Mouse (Mus musculus) heart, embryonic 11.5 days (tissue): ENCODE measurements around the gene Nectin1. TPM values are rescaled to one million over a fixed set of nuclear protein-coding genes. Genes with fewer than 3 reads are reported as not detected.

ENCODE experiments used
- ATAC-seq: fragments of 200-750 bp; cut with Nextera tagmentation; replicated peaks from 2 replicates; pipeline ENCODE4 v1.8.0; 2017; ENCODE audit warnings: moderate library complexity; ENCODE audit not compliant: insufficient number of reproducible peaks, low FRiP score, low TSS enrichment
- H3K27ac ChIP-seq: fragments of 300-500 bp; sonication (generic); 2 replicates; pipeline ENCODE4 v1.5.1; 2014; ENCODE audit warnings: mild to moderate bottlenecking, low read depth, low read length
- H3K27me3 ChIP-seq: fragments of 300-500 bp; sonication (generic); 2 replicates; pipeline ENCODE4 v1.6.1; 2014; ENCODE audit warnings: mild to moderate bottlenecking, low read length, mixed read lengths; ENCODE audit not compliant: control insufficient read depth, insufficient read depth
- H3K36me3 ChIP-seq: fragments of 300-500 bp; sonication (generic); 2 replicates; pipeline ENCODE4 v1.6.1; 2014; ENCODE audit warnings: mild to moderate bottlenecking, low read length, moderate library complexity, mixed read lengths; ENCODE audit not compliant: control insufficient read depth, insufficient read depth
- H3K4me1 ChIP-seq: fragments of 300-500 bp; sonication (generic); 2 replicates; pipeline ENCODE4 v1.6.1; 2014; ENCODE audit warnings: low read length; ENCODE audit not compliant: control insufficient read depth, insufficient read depth
- H3K4me2 ChIP-seq: fragments of 300-500 bp; sonication (generic); 2 replicates; pipeline ENCODE4 v1.6.1; 2014; ENCODE audit warnings: mild to moderate bottlenecking, moderate library complexity
- H3K4me3 ChIP-seq: fragments of 300-500 bp; sonication (generic); 2 replicates; pipeline ENCODE4 v1.5.1; 2014; ENCODE audit warnings: low read depth, low read length
- H3K9ac ChIP-seq: fragments of 300-500 bp; sonication (generic); 2 replicates; pipeline ENCODE4 v1.6.1; 2014; ENCODE audit warnings: mild to moderate bottlenecking, low read depth, low read length, moderate library complexity
- H3K9me3 ChIP-seq: fragments of 300-500 bp; sonication (generic); replicated peaks from 2 replicates; pipeline ENCODE4 v1.6.1; 2016; ENCODE audit warnings: low read length; ENCODE audit not compliant: control insufficient read depth
- WGBS: fragments of 180-500 bp; shearing (Covaris S2); extraction: QIAGEN DNeasy Blood & Tissue Kit; methylation state at CpG from one replicate; pipeline ENCODE4 v1.1.7; 2014; ENCODE audit not compliant: insufficient replicate concordance; 5-methylcytosine and 5-hydroxymethylcytosine counted together
- polyA plus RNA-seq: library from polyadenylated mRNA; unstranded; fragments of >200 nt; fragmentation: Nextera tagmentation; extraction: Ambion mirVana; gene quantifications from 2 replicates; pipeline ENCODE4 v1.2.1, GENCODE M21; 2014

Gene Nectin1
- polyA plus RNA-seq, 1 experiment from 2014 or later: 2.4 TPM

- no peak for ATAC-seq
- no peak overlapping the region for H3K4me2 ChIP-seq
- H3K27ac ChIP-seq: no peak overlapping the region
- no peaks in the 10 kb centered on the region for H3K9me3 ChIP-seq
- no peaks in the 10 kb centered on the region; the same call in 1 of the 2 replicates for H3K36me3 ChIP-seq
- H3K27me3 ChIP-seq: no peaks in the 10 kb centered on the region
- WGBS: 53% methylated on average over 3 of the region's 3 CpGs
- no peak overlapping the region for H3K4me3 ChIP-seq
- no peak overlapping the region for H3K9ac ChIP-seq
- H3K4me1 ChIP-seq: 0 out of 2 replicates have a peak, but pooled peaks cover 4% of the 10 kb centered on the region
These were observed 49.6 kb downstream of the Nectin1 start for GRCm38 (mm10) chr9:43793411-43793810.

GRCm38 (mm10) chr9:43796031-43796430, 52.2 kb downstream of the Nectin1 start:
- Histone ChIP-seq H3K36me3 (no peaks in the 10 kb centered on the region; the same call in 1 of the 2 replicates), H3K27me3 (no peaks in the 10 kb centered on the region), H3K9me3 (no peaks in the 10 kb centered on the region), H3K4me1 (0 out of 2 replicates have a peak, but pooled peaks cover 4% of the 10 kb centered on the region), H3K9ac (no peak overlapping the region), H3K27ac (no peak overlapping the region), H3K4me3 (no peak overlapping the region), H3K4me2 (no peak overlapping the region)
- ATAC-seq: no peak
- 64% methylated on average over 3 of the region's 3 CpGs for WGBS

GRCm38 (mm10) chr9:43796841-43797740, 53.3 kb downstream of the Nectin1 start:
- H3K36me3 ChIP-seq: no peaks in the 10 kb centered on the region; the same call in 1 of the 2 replicates
- no peak overlapping the region for H3K4me3 ChIP-seq
- no peaks in the 10 kb centered on the region for H3K27me3 ChIP-seq
- no peaks in the 10 kb centered on the region for H3K9me3 ChIP-seq
- no peak overlapping the region for H3K4me2 ChIP-seq
- no peak overlapping the region for H3K27ac ChIP-seq
- H3K4me1 ChIP-seq: 0 out of 2 replicates have a peak, but pooled peaks cover 4% of the 10 kb centered on the region
- no peak for ATAC-seq
- H3K9ac ChIP-seq: no peak overlapping the region
- 69% methylated on average over 11 of the region's 11 CpGs for WGBS

- no peak overlapping the region for H3K27ac ChIP-seq
- no peaks in the 10 kb centered on the region for H3K27me3 ChIP-seq
- 68% methylated on average over 7 of the region's 7 CpGs for WGBS
- ATAC-seq: no peak
- H3K4me2 ChIP-seq: no peak overlapping the region
- 0 out of 2 replicates have a peak, but pooled peaks cover 4% of the 10 kb centered on the region for H3K4me1 ChIP-seq
- no peak overlapping the region for H3K4me3 ChIP-seq
- H3K9ac ChIP-seq: no peak overlapping the region
- no peaks in the 10 kb centered on the region for H3K9me3 ChIP-seq
- no peaks in the 10 kb centered on the region for H3K36me3 ChIP-seq
These were observed 54.0 kb downstream of the Nectin1 start for GRCm38 (mm10) chr9:43797746-43798145.

- no peaks in the 10 kb centered on the region for H3K9me3 ChIP-seq
- no peak overlapping the region for H3K4me2 ChIP-seq
- H3K36me3 ChIP-seq: no peaks in the 10 kb centered on the region
- WGBS: 56% methylated on average over 2 of the region's 2 CpGs
- H3K27ac ChIP-seq: no peak overlapping the region
- ATAC-seq: no peak
- no peak overlapping the region for H3K4me3 ChIP-seq
- H3K9ac ChIP-seq: no peak overlapping the region
- H3K4me1 ChIP-seq: peaks cover 7% of the 10 kb centered on the region; the same call in 1 of the 2 replicates
- H3K27me3 ChIP-seq: no peaks in the 10 kb centered on the region
These were observed 56.7 kb downstream of the Nectin1 start for GRCm38 (mm10) chr9:43800525-43800924.

GRCm38 (mm10) chr9:43801911-43802310, 58.1 kb downstream of the Nectin1 start:
- Histone ChIP-seq H3K4me3 (no peak overlapping the region), H3K36me3 (no peaks in the 10 kb centered on the region), H3K4me1 (peaks cover 3% of the 10 kb centered on the region; the same call in 1 of the 2 replicates), H3K4me2 (no peak overlapping the region), H3K9ac (no peak overlapping the region), H3K27me3 (no peaks in the 10 kb centered on the region), H3K27ac (no peak overlapping the region), H3K9me3 (no peaks in the 10 kb centered on the region)
- no peak for ATAC-seq
- 41% methylated on average over 5 of the region's 5 CpGs for WGBS

GRCm38 (mm10) chr9:43807565-43807964, 63.8 kb downstream of the Nectin1 start:
- Histone ChIP-seq H3K4me1 (peaks cover 6% of the 10 kb centered on the region; the same call in 1 of the 2 replicates), H3K4me3 (no peak overlapping the region), H3K27me3 (no peaks in the 10 kb centered on the region), H3K4me2 (no peak overlapping the region), H3K9me3 (no peaks in the 10 kb centered on the region), H3K36me3 (no peaks in the 10 kb centered on the region), H3K9ac (no peak overlapping the region), H3K27ac (no peak overlapping the region)
- WGBS: 18% methylated on average over 6 of the region's 6 CpGs
- no peak for ATAC-seq

- H3K27me3 ChIP-seq: no peaks in the 10 kb centered on the region
- peaks cover 6% of the 10 kb centered on the region; the same call in 1 of the 2 replicates for H3K4me1 ChIP-seq
- 18% methylated on average over 3 of the region's 4 CpGs for WGBS
- no peaks in the 10 kb centered on the region for H3K9me3 ChIP-seq
- H3K36me3 ChIP-seq: no peaks in the 10 kb centered on the region
- ATAC-seq: no peak
- no peak overlapping the region for H3K9ac ChIP-seq
- H3K4me3 ChIP-seq: no peak overlapping the region
- H3K27ac ChIP-seq: no peak overlapping the region
- H3K4me2 ChIP-seq: no peak overlapping the region
These were observed 64.3 kb downstream of the Nectin1 start for GRCm38 (mm10) chr9:43808099-43808498.
